Mouse (Mus musculus): ENCODE data around the gene Odf3l1. TPM values are rescaled to one million over a fixed set of nuclear protein-coding genes. Genes with fewer than 3 reads are reported as not detected.

The Odf3l1 gene
- polyA plus RNA-seq, 1 experiment from 2014 or later, result not detected

DNA sequence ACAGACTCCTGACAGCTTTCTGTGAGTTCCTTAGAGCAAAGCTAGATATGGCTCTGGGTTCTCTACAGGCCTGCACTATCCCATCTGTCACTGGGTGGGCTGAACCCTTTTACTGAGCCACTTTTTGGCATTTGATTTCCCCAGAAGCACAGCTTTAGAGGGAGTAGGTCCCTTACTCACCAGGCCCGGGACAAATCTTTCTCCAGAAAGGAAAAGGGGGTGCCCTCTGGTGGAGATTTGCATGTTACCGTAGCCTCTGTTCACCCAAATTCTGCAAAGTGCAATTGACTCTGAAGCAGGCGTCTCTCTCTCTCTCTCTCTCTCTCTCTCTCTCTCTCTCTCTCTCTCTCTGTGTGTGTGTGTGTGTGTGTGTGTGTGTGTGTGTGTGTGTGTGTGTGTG lies 39.6 kb downstream of the Odf3l1 start:
- no peak overlapping the region for H3K9ac ChIP-seq (replicated peaks)
- H3K9me3 ChIP-seq (ENCODE audit: low read length), result no peaks in the 10 kb centered on the region
- no peaks in the 10 kb centered on the region for H3K36me3 ChIP-seq (replicated peaks; ENCODE audit: insufficient read depth, low read length)
- no peak overlapping the region for H3K27ac ChIP-seq (ENCODE audit: low read depth)
- 11% methylated on average over 3 of the region's 3 CpGs for WGBS (ENCODE audit: insufficient replicate concordance)
- ATAC-seq (no peak), DNase-seq (no peak)
- H3K4me1 ChIP-seq (ENCODE audit: insufficient read depth), result no peaks in the 10 kb centered on the region
- no peak overlapping the region for H3K4me2 ChIP-seq (ENCODE audit: low read depth, low read length)
- TF ChIP-seq CTCF (IDR thresholded peaks at IDR 0.05; ENCODE audit: low read depth) (peak; percentile 50), EP300 (IDR thresholded peaks at IDR 0.05; ENCODE audit: low read depth) (no peak)
- H3K27me3 ChIP-seq (ENCODE audit: insufficient read depth, low read length), result peaks cover 8% of the 10 kb centered on the region
- H3K4me3 ChIP-seq (ENCODE audit: low read depth, low read length), result no peak overlapping the region

- H3K4me1 ChIP-seq (ENCODE audit: insufficient read depth), result no peaks in the 10 kb centered on the region
- no peaks in the 10 kb centered on the region; the same call in 1 of the 2 replicates for H3K9me3 ChIP-seq (ENCODE audit: low read length)
- DNase-seq, result no peak
- no peak for ATAC-seq
- TF ChIP-seq CTCF (IDR thresholded peaks at IDR 0.05; ENCODE audit: low read depth) (no peak), EP300 (IDR thresholded peaks at IDR 0.05; ENCODE audit: low read depth) (no peak)
- H3K9ac ChIP-seq (replicated peaks), result no peak overlapping the region
- no peak overlapping the region for H3K4me3 ChIP-seq (ENCODE audit: low read depth, low read length)
- no peak overlapping the region for H3K27ac ChIP-seq (ENCODE audit: low read depth)
- no peak overlapping the region for H3K4me2 ChIP-seq (ENCODE audit: low read depth, low read length)
- H3K27me3 ChIP-seq (ENCODE audit: insufficient read depth, low read length), result no peaks in the 10 kb centered on the region
- 74% methylated on average over 1 of the region's 1 CpGs for WGBS (ENCODE audit: insufficient replicate concordance)
- H3K36me3 ChIP-seq (replicated peaks; ENCODE audit: insufficient read depth, low read length), result no peaks in the 10 kb centered on the region
Observed at GRCm38 (mm10) chr9:56810916-56811315, 53.6 kb downstream of the Odf3l1 start.

DNA sequence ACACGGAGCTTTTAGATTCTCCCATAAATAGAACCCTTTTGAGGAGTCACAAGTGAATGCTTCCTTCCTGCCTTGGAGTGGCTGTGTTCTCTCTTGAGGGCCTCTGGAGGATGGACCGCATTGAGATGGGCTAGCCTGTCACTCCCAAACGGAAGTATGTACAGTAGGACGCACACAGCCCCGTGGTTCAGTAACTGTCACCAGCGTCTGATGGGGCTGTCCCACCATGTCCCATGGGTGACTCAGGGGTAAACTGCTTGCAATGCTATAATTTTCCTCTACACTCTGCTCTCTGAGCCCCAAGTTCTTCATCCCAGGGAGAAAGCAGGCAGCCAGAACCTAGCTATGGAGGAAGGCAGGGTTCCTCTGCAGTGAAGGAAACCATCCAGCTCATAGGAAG lies 56.5 kb downstream of the Odf3l1 start:
- Histone ChIP-seq H3K27me3 (ENCODE audit: insufficient read depth, low read length) (no peaks in the 10 kb centered on the region), H3K36me3 (replicated peaks; ENCODE audit: insufficient read depth, low read length) (no peaks in the 10 kb centered on the region), H3K4me3 (ENCODE audit: low read depth, low read length) (no peak overlapping the region), H3K9ac (replicated peaks) (no peak overlapping the region), H3K27ac (ENCODE audit: low read depth) (no peak overlapping the region), H3K4me2 (ENCODE audit: low read depth, low read length) (no peak overlapping the region), H3K4me1 (ENCODE audit: insufficient read depth) (no peaks in the 10 kb centered on the region), H3K9me3 (ENCODE audit: low read length) (no peaks in the 10 kb centered on the region; the same call in 1 of the 2 replicates)
- 63% methylated on average over 6 of the region's 6 CpGs for WGBS (ENCODE audit: insufficient replicate concordance)
- no peak for ATAC-seq
- DNase-seq, result no peak
- TF ChIP-seq EP300 (IDR thresholded peaks at IDR 0.05; ENCODE audit: low read depth), result no peak
- TF ChIP-seq CTCF (IDR thresholded peaks at IDR 0.05; ENCODE audit: low read depth), result no peak

DNA sequence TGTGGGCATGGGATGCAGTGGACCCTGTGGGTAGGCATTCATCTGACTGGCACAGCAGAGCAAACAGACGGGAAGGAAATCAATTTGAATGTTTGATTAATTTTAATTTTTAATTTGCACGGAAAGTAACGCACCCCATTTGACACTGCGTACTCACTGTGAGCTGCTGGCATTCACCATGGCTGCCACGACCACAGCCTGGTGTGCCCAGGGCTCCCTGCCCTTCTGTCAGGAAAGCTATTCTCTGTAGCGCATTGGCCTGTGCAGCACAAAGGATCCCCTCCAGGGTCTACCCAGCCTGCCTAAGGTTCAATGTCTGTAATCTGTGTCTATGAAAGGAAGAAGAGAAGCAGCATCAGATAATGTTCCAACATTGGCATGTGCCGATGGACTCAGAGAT lies 61.3 kb downstream of the Odf3l1 start:
- 86% methylated on average over 7 of the region's 7 CpGs for WGBS (ENCODE audit: insufficient replicate concordance)
- Histone ChIP-seq H3K4me2 (ENCODE audit: low read depth, low read length) (no peak overlapping the region), H3K9ac (replicated peaks) (no peak overlapping the region), H3K27ac (ENCODE audit: low read depth) (no peak overlapping the region), H3K36me3 (replicated peaks; ENCODE audit: insufficient read depth, low read length) (no peaks in the 10 kb centered on the region), H3K27me3 (ENCODE audit: insufficient read depth, low read length) (peaks cover 9% of the 10 kb centered on the region; the same call in 1 of the 2 replicates), H3K4me3 (ENCODE audit: low read depth, low read length) (no peak overlapping the region), H3K4me1 (ENCODE audit: insufficient read depth) (no peaks in the 10 kb centered on the region), H3K9me3 (ENCODE audit: low read length) (no peaks in the 10 kb centered on the region)
- no peak for TF ChIP-seq EP300 (IDR thresholded peaks at IDR 0.05; ENCODE audit: low read depth)
- TF ChIP-seq CTCF (IDR thresholded peaks at IDR 0.05; ENCODE audit: low read depth), result no peak
- ATAC-seq (no peak), DNase-seq (no peak)

Other genes starting within 250 kb of the Odf3l1 start
- gene Lingo1, start 68.2 kb downstream of the Odf3l1 start, polyA plus RNA-seq (2015; fragmentation: Nextera tagmentation; extraction: Ambion mirVana), result 0.17 and 0.29 TPM in 2 replicates
- 0.13 and 0.20 TPM in 2 replicates for gene Cspg4, start 354 bp upstream of the Odf3l1 start, polyA plus RNA-seq (2015; fragmentation: Nextera tagmentation; extraction: Ambion mirVana)
- 1.6 and 1.8 TPM in 2 replicates for gene Snx33, start 63.7 kb upstream of the Odf3l1 start, polyA plus RNA-seq (2015; fragmentation: Nextera tagmentation; extraction: Ambion mirVana)
- gene Imp3, start 72.8 kb upstream of the Odf3l1 start, polyA plus RNA-seq (2015; fragmentation: Nextera tagmentation; extraction: Ambion mirVana), result 57.6 and 57.8 TPM in 2 replicates
- gene Snupn, start 86.2 kb upstream of the Odf3l1 start, polyA plus RNA-seq (2015; fragmentation: Nextera tagmentation; extraction: Ambion mirVana), result 7.7 and 8.2 TPM in 2 replicates
- 4.9 and 5.0 TPM in 2 replicates for gene Ptpn9, start 130.2 kb upstream of the Odf3l1 start, polyA plus RNA-seq (2015; fragmentation: Nextera tagmentation; extraction: Ambion mirVana)
- 6.1 and 6.6 TPM in 2 replicates for gene Sin3a, start 207.4 kb upstream of the Odf3l1 start, polyA plus RNA-seq (2015; fragmentation: Nextera tagmentation; extraction: Ambion mirVana)